11 mouse cellular contexts compared by ENCODE assay signal in genomic region chr11:3352990-3353585, GRCm38 (mm10). TPM values are rescaled to one million over a fixed set of nuclear protein-coding genes. Genes with fewer than 3 reads are reported as not detected.
DNase-seq lines count a peak whose midpoint lies in the region; ATAC-seq lines count a peak whose summit lies in the region.
"Had no signal": no experiment of that assay in that cellular context is flagged by ENCODE, and none has a peak within 500 bp of the region (broad histone marks: within the 10 kb centered on the region; RNA-seq: fewer than 3 reads in every experiment).

No protein-coding gene starts in this region.

- no peak overlapping the region for H3K27ac ChIP-seq in kidney, embryonic 16.5 days (ENCODE audit: low read length)
- H3K27ac ChIP-seq: intestine, embryonic 15.5 days; neural tube, embryonic 12.5 days had no signal

- H3K36me3 ChIP-seq in kidney, embryonic 16.5 days (ENCODE audit: insufficient read depth, low read length), result peaks cover 45% of the 10 kb centered on the region

- H3K9me3 ChIP-seq in kidney, embryonic 16.5 days (ENCODE audit: low read length), result no peaks in the 10 kb centered on the region
- H3K9me3 ChIP-seq: intestine, embryonic 15.5 days; neural tube, embryonic 12.5 days had no signal

- no peak overlapping the region for H3K4me2 ChIP-seq in kidney, embryonic 16.5 days (replicated peaks; ENCODE audit: low read depth, low read length)
- H3K4me2 ChIP-seq: intestine, embryonic 15.5 days; neural tube, embryonic 12.5 days had no signal

- H3K9ac ChIP-seq in kidney, embryonic 16.5 days (replicated peaks; ENCODE audit: low read length), result no peak overlapping the region
- H3K9ac ChIP-seq: intestine, embryonic 15.5 days; neural tube, embryonic 12.5 days had no signal

- DNase-seq in kidney, adult 9 months, result no peak
- peak; percentile 39 for DNase-seq in 416B (ENCODE audit: low read depth)
- peak; percentile 56 for DNase-seq in CD4-positive, CD25-positive, alpha-beta regulatory T cell, adult 2 months (ENCODE audit: low read depth, low spot score)
- no peak for DNase-seq in cerebellum, postnatal 36 days
- no peak for DNase-seq in cerebellum, adult 9-11 months
- DNase-seq: left cerebral cortex, postnatal 4 days had no signal

- H3K4me1 ChIP-seq in kidney, embryonic 16.5 days (ENCODE audit: insufficient read depth, low read length), result peaks cover 14% of the 10 kb centered on the region

- ATAC-seq in kidney, embryonic 16.5 days (ENCODE audit: low FRiP score, low TSS enrichment), result peak; percentile 16; the same call in 1 of the 2 replicates
- ATAC-seq in common myeloid progenitor, adult 5-6 weeks (replicated peaks; ENCODE audit: low read depth, poor library complexity, severe bottlenecking), result peak; percentile 50; the same call in 1 of the 2 replicates
- ATAC-seq: forebrain, embryonic 14.5 days; intestine, embryonic 15.5 days had no signal

- no peaks in the 10 kb centered on the region for H3K27me3 ChIP-seq in kidney, embryonic 16.5 days (ENCODE audit: insufficient read depth, low read length)
- H3K27me3 ChIP-seq: intestine, embryonic 15.5 days; neural tube, embryonic 12.5 days had no signal

- WGBS in kidney, embryonic 16.5 days, result 44% methylated on average over 18 of the region's 18 CpGs

- H3K4me3 ChIP-seq in kidney, embryonic 16.5 days (ENCODE audit: low read length), result no peak overlapping the region
- H3K4me3 ChIP-seq: intestine, embryonic 15.5 days; neural tube, embryonic 12.5 days had no signal

RNA-seq across cellular contexts. Expression of gene Pik3ip1, which starts 22.9 kb away (rescaled TPM):
- polyA plus RNA-seq in kidney, embryonic 16.5 days (2015; fragmentation: Nextera tagmentation; extraction: Ambion mirVana), result 10.5 and 12.5 TPM in 2 replicates
- total RNA-seq in common myeloid progenitor, adult 5-6 weeks (2017), result 26.5 and 33.6 TPM in 2 replicates

RNA-seq across cellular contexts. Expression of gene Limk2, which starts 55.9 kb away (rescaled TPM):
- polyA plus RNA-seq in kidney, embryonic 16.5 days (2015; fragmentation: Nextera tagmentation; extraction: Ambion mirVana), result 45.8 and 49.5 TPM in 2 replicates
- 13.8 and 28.4 TPM in 2 replicates for total RNA-seq in common myeloid progenitor, adult 5-6 weeks (2017)

Comparison
In these comparisons a context has a peak if more than half of its experiments do, and no peak if none do; other contexts are left out.
1. DNase-seq: peak in 416B (single experiment) and CD4-positive, CD25-positive, alpha-beta regulatory T cell, adult 2 months (single experiment); none in kidney, adult 9 months (single experiment), cerebellum, postnatal 36 days (0 of 2) and cerebellum, adult 9-11 months (single experiment).